In the genomic region with DNA sequence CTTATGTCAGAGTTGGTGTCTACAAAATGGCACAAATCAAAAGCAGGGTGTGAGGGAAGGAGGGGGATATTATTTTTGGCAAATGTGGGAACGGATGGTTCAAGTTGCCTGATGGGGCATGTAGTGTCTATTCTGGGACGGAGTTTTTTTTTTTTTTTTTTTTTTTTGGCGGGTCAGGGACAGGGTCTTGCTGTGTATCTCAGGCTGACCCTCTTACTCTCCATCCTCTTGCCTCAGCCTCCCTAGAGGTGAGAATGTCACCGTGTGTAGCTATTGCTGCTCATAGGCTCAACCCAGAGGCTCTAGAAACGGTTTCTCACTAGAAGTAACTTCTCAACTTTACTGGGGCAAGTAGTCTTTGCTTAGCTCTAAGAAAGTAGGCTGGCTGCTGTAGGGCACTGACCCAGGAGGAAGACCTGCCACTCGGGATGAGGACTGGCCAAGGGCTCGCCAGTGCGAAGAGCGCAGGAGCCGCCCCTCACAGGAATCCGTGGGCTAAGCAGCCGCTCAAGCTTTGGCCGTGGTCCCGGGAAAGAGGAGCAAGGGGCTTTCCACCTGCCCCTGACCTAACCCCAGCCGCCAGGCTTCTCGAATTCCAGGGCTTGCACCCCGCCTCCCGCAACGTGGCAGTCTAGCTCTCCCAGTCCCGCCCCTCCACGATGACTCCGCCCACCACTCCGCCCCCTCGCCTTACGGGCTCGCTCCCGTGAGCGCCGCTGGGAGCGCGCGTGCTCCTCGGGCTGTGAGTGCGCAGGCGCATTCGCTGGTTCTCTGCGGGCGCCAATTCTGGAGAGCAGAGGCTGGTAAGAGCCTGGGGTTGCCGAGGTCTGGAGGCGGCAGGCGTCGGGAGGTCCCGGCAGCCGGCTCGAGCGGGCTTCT, we compare ENCODE assay signal across 8 mouse cellular contexts. TPM values are rescaled to one million over a fixed set of nuclear protein-coding genes. Genes with fewer than 3 reads are reported as not detected.
DNase-seq lines count a peak whose midpoint lies in the region; ATAC-seq and TF ChIP-seq lines count a peak whose summit lies in the region.

A gene (plus strand): TSS at position 761 of the 879 bp plus-strand sequence.

- H3K79me2 ChIP-seq in MEL (ENCODE audit: control insufficient read depth, insufficient read depth, low read length, poor library complexity), result peaks cover 4% of the 10 kb centered on the region; the same call in 1 of the 2 replicates

- H3K36me3 ChIP-seq in MEL (ENCODE audit: control insufficient read depth in 1 of 2, insufficient read depth in 2 of 2, low read length in 2 of 2), result peaks cover 0 to 19% of the 10 kb centered on the region in 2 experiments; a peak in 2 of 4 replicates
- no peaks in the 10 kb centered on the region; the same call in 1 of the 2 replicates for H3K36me3 ChIP-seq in forebrain, postnatal 0 days (ENCODE audit: insufficient read depth)
- peaks cover 6% of the 10 kb centered on the region; the same call in 1 of the 2 replicates for H3K36me3 ChIP-seq in lung, embryonic 15.5 days

- TF ChIP-seq RAD21 in MEL (IDR thresholded peaks at IDR 0.05; ENCODE audit: low read depth, low read length), result no peak

- TF ChIP-seq CTCF in MEL (IDR thresholded peaks at IDR 0.05 in 2 of 3, conservative IDR thresholded peaks at IDR 0.05 in 1 of 3; ENCODE audit: control insufficient read depth in 1 of 3, insufficient read depth in 1 of 3, low read depth in 2 of 3, low read length in 3 of 3, poor library complexity in 1 of 3, severe bottlenecking in 1 of 3), result no peak
- TF ChIP-seq CTCF in cerebellum, adult 2 months (IDR thresholded peaks at IDR 0.05; ENCODE audit: borderline replicate concordance, insufficient read depth, low read depth, low read length), result no peak
- TF ChIP-seq CTCF in forebrain, postnatal 0 days (IDR thresholded peaks at IDR 0.05; ENCODE audit: low read depth), result peak; percentile 54

- peak within 1 kb of the TSS; percentile 96 for H3K4me2 ChIP-seq in forebrain, postnatal 0 days (ENCODE audit: low read depth)
- peak within 1 kb of the TSS; percentile 81 for H3K4me2 ChIP-seq in lung, embryonic 15.5 days

- WGBS in cerebellum, adult 2 months, result 3% methylated on average over 45 of the region's 46 CpGs
- 5% methylated on average over 43 of the region's 46 CpGs for WGBS in forebrain, postnatal 0 days
- WGBS in lung, embryonic 15.5 days, result 2% methylated on average over 46 of the region's 46 CpGs

- H3K4me1 ChIP-seq in MEL (ENCODE audit: control insufficient read depth in 1 of 2, insufficient read depth in 2 of 2, low read length in 2 of 2), result peaks cover 0 to 26% of the 10 kb centered on the region in 2 experiments; a peak in 2 of 4 replicates
- peaks cover 7% of the 10 kb centered on the region for H3K4me1 ChIP-seq in cerebellum, adult 2 months (ENCODE audit: control insufficient read depth, insufficient read depth, low read length)
- no peaks in the 10 kb centered on the region for H3K4me1 ChIP-seq in forebrain, postnatal 0 days (ENCODE audit: insufficient read depth)
- H3K4me1 ChIP-seq in lung, embryonic 15.5 days, result peaks cover 10% of the 10 kb centered on the region

- H3K27ac ChIP-seq in MEL (ENCODE audit: control insufficient read depth, low read depth, low read length), result peak within 1 kb of the TSS; percentile 11
- H3K27ac ChIP-seq in cerebellum, adult 2 months (ENCODE audit: insufficient read depth, low read length), result peak within 1 kb of the TSS; percentile 71
- peak within 1 kb of the TSS; percentile 62; the same call in 1 of the 2 replicates for H3K27ac ChIP-seq in forebrain, postnatal 0 days (ENCODE audit: low read depth, low read length)
- H3K27ac ChIP-seq in lung, embryonic 15.5 days, result peak within 1 kb of the TSS; percentile 67

- H3K9ac ChIP-seq in MEL (ENCODE audit: control insufficient read depth, low read depth, low read length, poor library complexity, severe bottlenecking), result peak within 1 kb of the TSS; percentile 82
- H3K9ac ChIP-seq in forebrain, postnatal 0 days, result peak within 1 kb of the TSS; percentile 85
- H3K9ac ChIP-seq in lung, embryonic 15.5 days, result peak within 1 kb of the TSS; percentile 84

- H3K4me3 ChIP-seq in MEL (ENCODE audit: control insufficient read depth in 1 of 2, insufficient read depth in 1 of 2, low read depth in 2 of 2, low read length in 2 of 2), result peak within 1 kb of the TSS; percentile 74 to 76
- peak within 1 kb of the TSS; percentile 89 for H3K4me3 ChIP-seq in cerebellum, adult 2 months (replicated peaks; ENCODE audit: insufficient read depth, low read depth, low read length)
- peak within 1 kb of the TSS; percentile 88 for H3K4me3 ChIP-seq in forebrain, postnatal 0 days (ENCODE audit: low read depth, low read length)
- peak within 1 kb of the TSS; percentile 78 for H3K4me3 ChIP-seq in lung, embryonic 15.5 days

- ATAC-seq in forebrain, postnatal 0 days, result peak; percentile 96
- ATAC-seq in lung, embryonic 15.5 days (ENCODE audit: borderline replicate concordance, extremely low read depth, low FRiP score, low TSS enrichment), result peak; percentile 95

- no peaks in the 10 kb centered on the region for H3K27me3 ChIP-seq in MEL (ENCODE audit: control insufficient read depth in 1 of 2, insufficient read depth in 2 of 2, low read length in 2 of 2)
- no peaks in the 10 kb centered on the region for H3K27me3 ChIP-seq in cerebellum, adult 2 months (ENCODE audit: control insufficient read depth, insufficient read depth, low read length)
- no peaks in the 10 kb centered on the region for H3K27me3 ChIP-seq in forebrain, postnatal 0 days (ENCODE audit: insufficient read depth, low read length)
- H3K27me3 ChIP-seq in lung, embryonic 15.5 days, result no peaks in the 10 kb centered on the region

- TF ChIP-seq POLR2A in MEL (IDR thresholded peaks at IDR 0.05; ENCODE audit: control insufficient read depth in 1 of 2, insufficient read depth in 1 of 2, low read depth in 1 of 2, low read length in 2 of 2, poor library complexity in 1 of 2), result peak; percentile 79 to 84; a peak in 3 of 4 replicates
- TF ChIP-seq POLR2A in cerebellum, adult 2 months (IDR thresholded peaks at IDR 0.05; ENCODE audit: borderline replicate concordance, insufficient read depth, low read length), result peak; percentile 79; the same call in 1 of the 2 replicates

- TF ChIP-seq EP300 in MEL (IDR thresholded peaks at IDR 0.05; ENCODE audit: low read depth in 1 of 2, low read length in 2 of 2), result no peak

- DNase-seq in MEL (ENCODE audit: low read depth, low spot score), result peak; percentile 95
- peak; percentile 94 to 98 for DNase-seq in cerebellum, adult 2 months
- peak; percentile 98 for DNase-seq in forebrain, postnatal 0 days
- peak; percentile 99 for DNase-seq in heart, postnatal 4 days
- DNase-seq in layer of hippocampus, adult 8-10 months (ENCODE audit: low spot score in 2 of 2), result peak; percentile 91 to 93
- DNase-seq in ovary, adult 18-20 months (ENCODE audit: low spot score), result peak; percentile 92
- DNase-seq in thymus, postnatal 0 days (ENCODE audit: low spot score), result peak; percentile 93

- H3K9me3 ChIP-seq in MEL (replicated peaks; ENCODE audit: insufficient read depth, low read length), result no peaks in the 10 kb centered on the region
- H3K9me3 ChIP-seq in forebrain, postnatal 0 days (ENCODE audit: low read length), result no peaks in the 10 kb centered on the region
- no peaks in the 10 kb centered on the region for H3K9me3 ChIP-seq in lung, embryonic 15.5 days

TF ChIP-seq in MEL, 35 proteins besides CTCF, POLR2A, EP300 and RAD21:
- peak; percentile 27; the same call in 1 of the 2 replicates for TF ChIP-seq POLR2AphosphoS2 (IDR thresholded peaks at IDR 0.05; ENCODE audit: low read length)
- TF ChIP-seq KAT2A (conservative IDR thresholded peaks at IDR 0.05; ENCODE audit: low read depth, low read length), result no peak
- no peak for TF ChIP-seq MEF2A (IDR thresholded peaks at IDR 0.05; ENCODE audit: extremely low read depth, insufficient replicate concordance, low read depth, low read length, poor library complexity, severe bottlenecking)
- 0 out of 2 replicates have a peak, but pooled peaks have one; percentile 11 for TF ChIP-seq TBP (IDR thresholded peaks at IDR 0.05; ENCODE audit: low read depth, low read length)
- TF ChIP-seq NRF1 (IDR thresholded peaks at IDR 0.05; ENCODE audit: insufficient read depth, low read depth, low read length, poor library complexity, severe bottlenecking), result peak; percentile 74
- TF ChIP-seq TCF12 (IDR thresholded peaks at IDR 0.05; ENCODE audit: low read depth, low read length), result no peak
- TF ChIP-seq ZMIZ1 (IDR thresholded peaks at IDR 0.05; ENCODE audit: low read depth, low read length), result no peak; the same call in 1 of the 2 replicates
- no peak for TF ChIP-seq MAZ (IDR thresholded peaks at IDR 0.05; ENCODE audit: low read depth, low read length)
- peak; percentile 79 for TF ChIP-seq NELFE (IDR thresholded peaks at IDR 0.05; ENCODE audit: low read depth, low read length)
- no peak for TF ChIP-seq ELF1 (IDR thresholded peaks at IDR 0.05; ENCODE audit: low read depth, low read length)
- no peak for TF ChIP-seq SIN3A (IDR thresholded peaks at IDR 0.05; ENCODE audit: low read length)
- TF ChIP-seq HCFC1 (IDR thresholded peaks at IDR 0.05; ENCODE audit: low read depth, low read length), result no peak
TF ChIP-seq in MEL: peak in this region for 4.

RNA-seq across cellular contexts. Expression of the gene that starts here (rescaled TPM):
- total RNA-seq in MEL (2012; rRNA removed), result 12.2 and 16.4 TPM in 2 replicates
- 10 to 100 TPM in 1 of 2 experiments, not detected in 1; 15.0 TPM for polyA plus RNA-seq in MEL (2012; ENCODE audit: insufficient read depth in 1 of 2, insufficient read length in 2 of 2, low read depth in 1 of 2, low replicate concordance in 2 of 2, missing spikeins in 1 of 2)
- 15.1 and 15.3 TPM in 2 replicates for polyA plus RNA-seq in cerebellum, adult 2 months (2012; rRNA removed)
- 13.0 and 18.2 TPM in 2 replicates for total RNA-seq in forebrain, postnatal 0 days (2014; rRNA removed)
- 6.3 and 9.8 TPM in 2 replicates for polyA plus RNA-seq in forebrain, postnatal 0 days (2015; fragmentation: Nextera tagmentation; extraction: Ambion mirVana)
- total RNA-seq in heart, postnatal 4 days (2021), result 1 to 10 TPM; 9.2 to 10.0 TPM
- 10 to 100 TPM in 3 of 4 experiments, 1 to 10 TPM in 1; 8.8 to 12.8 (median 12.1) TPM for total RNA-seq in layer of hippocampus, adult 8-10 months (2022)
- 19.9 and 20.2 TPM in 2 replicates for polyA plus RNA-seq in lung, embryonic 15.5 days (2015; fragmentation: Nextera tagmentation; extraction: Ambion mirVana)
- 11.3 and 12.1 TPM in 2 replicates for polyA plus RNA-seq in thymus, postnatal 0 days (2015; fragmentation: Nextera tagmentation; extraction: Ambion mirVana)

Comparison
In these comparisons a context has a peak if more than half of its experiments do, and no peak if none do; other contexts are left out.
1. Peak in every context shown above with its lines: DNase-seq, ATAC-seq, H3K4me3 ChIP-seq and H3K27ac ChIP-seq.
2. H3K27ac ChIP-seq: peak in every context shown above with its lines; median percentile 71 in cerebellum, adult 2 months; 67 in lung, embryonic 15.5 days; 62 in forebrain, postnatal 0 days; 11 in MEL.